Mouse (Mus musculus) cerebellum, postnatal 4 days (tissue): ENCODE data around the gene Pbld1.

Experiments used
- DNase-seq, 2 experiments: peaks; one replicate each; pipeline ENCODE4 v3.0.0; 2022; ENCODE audit warnings: low spot score in 2 of 2, mixed read lengths in 1 of 2

The Pbld1 gene

GRCm38 (mm10) chr10:63092616-63093550 is 32.9 kb downstream of the Pbld1 start:
- DNase-seq = no peak

DNA sequence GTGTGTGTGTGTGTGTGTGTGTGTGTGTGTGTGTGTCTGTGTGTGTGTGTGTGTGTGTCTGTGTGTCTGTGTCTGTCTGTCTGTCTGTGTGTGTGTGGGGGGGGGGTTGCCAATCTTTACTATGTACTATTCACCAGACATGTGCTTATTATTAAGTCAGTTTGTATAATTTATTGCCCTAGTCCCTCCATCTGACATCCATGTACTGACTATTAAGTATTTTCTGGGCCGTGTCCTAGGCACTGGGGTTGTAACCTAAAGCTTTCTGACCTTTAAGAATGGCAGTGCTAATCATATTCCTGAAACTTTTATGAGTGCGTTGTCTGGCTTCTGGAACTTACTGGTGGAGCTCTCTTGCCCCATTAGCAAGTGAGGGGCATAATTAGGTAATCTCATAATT is 36.8 kb downstream of the Pbld1 start:
- DNase-seq = no peak

GRCm38 (mm10) chr10:63098191-63098590 is 38.2 kb downstream of the Pbld1 start:
- DNase-seq = no peak

- DNase-seq = no peak
These were observed 39.6 kb downstream of the Pbld1 start, which contains the start of gene Atoh7 for GRCm38 (mm10) chr10:63099521-63099920. Gene Atoh7, plus strand, starts transcription at chr10:63099651.

GRCm38 (mm10) chr10:63099941-63100562 is 40.1 kb downstream of the Pbld1 start:
- DNase-seq = peak; percentile 39 to 70

GRCm38 (mm10) chr10:63100657-63101056 is 40.7 kb downstream of the Pbld1 start:
- DNase-seq = no peak

DNA sequence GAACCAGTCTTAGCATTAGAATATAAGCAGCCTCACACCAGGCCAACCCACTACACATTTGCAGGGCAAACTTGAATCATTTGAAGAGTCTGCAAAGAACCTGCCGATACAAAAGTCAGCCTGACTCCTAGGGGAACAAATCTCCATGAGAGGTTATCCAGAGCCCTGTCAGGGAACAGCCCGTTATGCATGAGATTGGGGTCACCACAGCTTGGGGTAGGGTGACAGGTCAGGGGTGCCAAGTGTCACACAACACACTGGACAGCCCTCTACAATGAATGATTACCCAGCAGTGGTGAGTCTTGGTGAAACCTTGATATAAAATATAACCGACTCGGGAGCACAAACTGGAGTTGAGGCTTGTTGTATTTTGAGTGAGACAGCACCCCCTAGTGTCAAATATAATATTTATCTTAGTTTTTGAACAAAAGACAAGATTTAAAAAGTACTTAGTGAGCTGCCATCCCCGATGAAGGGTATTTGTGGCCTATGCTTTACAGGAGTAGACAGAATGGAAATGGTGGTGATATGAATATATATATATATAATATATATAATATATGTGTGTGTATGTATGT is 53.2 kb downstream of the Pbld1 start:
- DNase-seq = no peak

DNA sequence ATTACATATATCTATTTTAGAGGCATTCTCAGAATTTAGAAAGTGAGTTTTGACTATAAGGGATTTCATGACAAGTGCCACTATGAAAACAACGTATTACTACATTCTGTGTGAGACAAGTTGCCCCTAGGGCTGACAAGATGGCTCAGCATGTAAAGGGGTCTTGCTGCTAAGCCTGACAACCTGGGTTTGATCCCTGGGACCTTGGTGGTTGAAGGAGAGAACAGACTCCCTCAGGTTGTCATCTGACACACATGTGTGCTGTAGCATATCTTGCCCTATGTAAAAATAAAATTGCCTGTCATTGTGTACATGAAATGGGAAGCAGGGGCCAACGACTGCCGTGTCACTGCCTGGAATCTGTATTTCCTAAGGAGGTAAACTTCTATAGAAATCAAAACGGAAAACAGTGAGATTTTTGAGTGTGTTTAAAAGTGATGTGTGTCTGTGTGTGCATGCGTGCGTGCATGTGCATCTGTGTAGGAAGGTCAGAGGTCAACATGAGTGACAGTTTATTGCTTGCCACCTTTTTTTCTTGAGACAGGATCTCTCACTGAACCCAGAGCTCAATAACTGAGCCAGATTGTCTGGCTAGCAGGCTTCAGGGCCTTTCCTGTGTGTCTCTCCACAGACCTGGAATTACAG is 53.9 kb downstream of the Pbld1 start:
- no peak for DNase-seq

GRCm38 (mm10) chr10:63115881-63116280 is 55.9 kb downstream of the Pbld1 start:
- DNase-seq = no peak

DNA sequence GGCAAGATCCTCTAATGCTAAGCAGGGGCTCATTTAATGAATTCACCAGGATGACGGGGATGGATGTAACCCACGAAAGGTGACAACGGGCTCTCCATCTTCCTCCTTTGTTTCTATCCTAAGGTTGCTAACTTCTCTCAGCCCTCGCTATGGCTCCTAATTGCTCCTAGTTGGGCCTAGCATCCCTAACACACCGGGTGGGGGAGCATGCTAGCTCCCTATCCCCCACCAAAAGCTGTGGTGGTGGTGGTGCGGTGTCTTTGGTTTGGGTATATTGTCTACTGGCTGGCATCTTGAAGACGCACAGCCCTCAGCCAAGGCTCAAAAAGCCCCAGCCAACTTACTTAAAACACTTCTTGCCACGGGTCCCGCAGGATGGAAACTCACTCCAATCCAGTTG is 56.4 kb downstream of the Pbld1 start:
- DNase-seq = no peak

- no peak for DNase-seq
These were observed 57.6 kb downstream of the Pbld1 start for GRCm38 (mm10) chr10:63117583-63117982.

- no peak for DNase-seq
These were observed 60.0 kb downstream of the Pbld1 start for GRCm38 (mm10) chr10:63119916-63120315.

- DNase-seq = no peak
These were observed 62.0 kb downstream of the Pbld1 start for GRCm38 (mm10) chr10:63121961-63122360.

- DNase-seq = peak in 1 of 2 experiments; percentile 17
These were observed 62.6 kb downstream of the Pbld1 start for GRCm38 (mm10) chr10:63122516-63122915.

DNA sequence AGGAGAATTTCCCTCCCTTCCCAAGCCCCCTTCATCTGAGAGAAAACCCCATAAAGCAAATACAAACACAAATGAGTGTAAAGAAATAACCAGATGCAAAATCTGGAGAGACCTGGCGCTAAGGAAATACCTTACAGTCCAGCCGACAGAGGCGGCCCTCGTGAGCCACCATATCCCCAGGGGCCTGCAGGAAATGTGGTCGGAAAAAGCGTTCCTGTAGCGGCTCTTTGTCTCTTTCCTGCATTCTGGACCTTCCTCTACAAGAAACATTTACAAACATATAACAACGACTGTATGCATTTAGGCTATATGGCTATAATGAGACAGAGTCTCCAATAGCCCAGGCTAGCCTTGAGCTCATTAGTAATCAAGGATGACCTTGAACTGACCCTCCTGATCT is 63.2 kb downstream of the Pbld1 start:
- no peak for DNase-seq

DNA sequence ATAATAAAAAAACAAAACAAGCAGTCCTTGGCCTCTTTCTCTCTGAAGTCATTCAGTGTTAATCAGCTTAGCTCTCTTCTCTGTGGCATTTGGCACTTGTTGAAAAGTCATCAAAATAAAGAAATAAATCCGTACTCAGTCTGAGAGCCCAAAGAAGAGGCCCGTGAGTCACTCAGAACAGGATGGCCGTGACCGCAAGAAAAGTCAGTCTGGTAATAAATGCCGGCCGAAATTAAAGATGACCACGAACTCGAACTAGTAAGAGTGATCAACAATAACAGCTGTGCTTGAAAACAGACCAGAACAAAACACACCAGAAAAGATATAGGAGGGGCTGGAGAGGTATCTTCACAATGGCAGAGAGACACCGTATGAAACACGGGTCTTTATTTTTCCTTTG is 64.1 kb downstream of the Pbld1 start:
- no peak for DNase-seq

GRCm38 (mm10) chr10:63125343-63125742 is 65.4 kb downstream of the Pbld1 start:
- DNase-seq = peak in 1 of 2 experiments; percentile 15

- DNase-seq = no peak
These were observed 66.2 kb downstream of the Pbld1 start for GRCm38 (mm10) chr10:63126116-63126515.

DNA sequence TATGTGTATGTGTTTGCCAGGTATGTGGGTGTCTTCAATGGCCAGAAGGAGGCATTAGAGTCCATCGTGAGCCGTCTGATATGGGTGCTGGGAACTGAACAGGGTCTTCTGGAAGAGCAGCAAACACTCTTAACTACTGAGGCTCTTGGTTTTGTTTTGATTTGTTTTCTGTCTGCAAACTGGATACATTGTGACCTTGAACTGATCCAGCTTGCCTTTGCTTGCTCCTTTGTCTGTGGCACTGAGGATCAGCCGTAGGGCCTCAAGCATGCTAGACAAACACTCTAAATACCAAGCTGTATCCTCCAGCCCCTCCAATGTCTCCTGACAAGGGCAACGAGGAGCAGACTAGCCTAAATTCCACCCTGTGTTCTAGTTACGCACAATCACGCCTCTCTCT is 67.2 kb downstream of the Pbld1 start:
- DNase-seq = no peak
